Mouse (Mus musculus) erythroblast, embryonic 14.5 days (primary cell): ENCODE measurements around the gene Dennd2a. TPM values are rescaled to one million over a fixed set of nuclear protein-coding genes. Genes with fewer than 3 reads are reported as not detected.

Source experiments
- H3K27me3 ChIP-seq: 2 replicates; pipeline ENCODE4 v1.6.1; 2012; ENCODE audit warnings: inconsistent platforms; ENCODE audit not compliant: control insufficient read depth
- H3K36me3 ChIP-seq: 2 replicates; pipeline ENCODE4 v1.6.1; 2012; ENCODE audit warnings: mild to moderate bottlenecking, inconsistent platforms; ENCODE audit not compliant: control insufficient read depth
- H3K4me1 ChIP-seq: 2 replicates; pipeline ENCODE4 v1.6.1; 2012; ENCODE audit warnings: inconsistent platforms; ENCODE audit not compliant: control insufficient read depth
- H3K4me3 ChIP-seq: replicated peaks from 2 replicates; pipeline ENCODE3; 2012; ENCODE audit warnings: moderate library complexity, mild to moderate bottlenecking, inconsistent platforms
- H3K9me3 ChIP-seq: 2 replicates; pipeline ENCODE4 v1.6.1; 2012; ENCODE audit warnings: low read length, inconsistent platforms, mixed read lengths; ENCODE audit not compliant: control insufficient read depth
- GATA1 ChIP-seq: IDR thresholded peaks from 2 replicates; pipeline ENCODE4 v1.6.1; 2012; ENCODE audit warnings: low read length, inconsistent platforms, mixed read lengths
- TAL1 ChIP-seq: IDR thresholded peaks from 3 replicates; pipeline ENCODE4 v1.6.1; 2012; ENCODE audit warnings: low read length, inconsistent platforms, mixed read lengths
- polyA plus RNA-seq: library from polyadenylated mRNA; stranded (reverse); fragments of >175 nt; gene quantifications from 2 replicates; pipeline ENCODE4 v1.2.3, GENCODE M21; 2012

Gene Dennd2a
- polyA plus RNA-seq, result not detected in 2 replicates

DNA sequence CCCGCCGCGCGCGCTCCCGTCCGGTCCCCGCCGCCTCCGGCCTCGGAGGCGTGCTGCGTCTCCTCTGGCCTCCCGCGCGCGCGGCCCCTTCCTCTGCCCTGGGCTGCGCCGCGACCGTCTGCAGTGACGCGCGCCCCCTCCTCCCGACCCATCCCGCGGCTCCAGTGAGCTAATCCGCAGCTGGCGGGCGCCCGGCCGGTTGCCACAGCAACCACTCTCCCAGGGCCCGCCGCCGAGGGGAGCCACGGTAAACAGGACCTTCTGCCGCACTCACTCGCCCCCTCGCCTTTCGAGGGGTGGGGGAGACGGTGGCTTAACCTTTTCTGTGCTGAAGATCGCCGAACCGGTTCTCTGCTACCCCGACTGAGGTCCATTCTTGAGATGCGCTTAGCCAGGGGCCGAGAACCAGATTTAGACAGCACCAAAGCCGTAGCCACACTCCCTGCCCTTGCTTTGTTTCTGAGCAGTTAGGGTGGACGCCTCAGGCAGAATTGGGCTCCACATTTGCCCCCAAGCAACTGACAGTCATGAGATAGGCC, at the start of gene Dennd2a:
Gene Dennd2a, minus strand, starts transcription at position 145 of the 539 bp plus-strand sequence.
- no peak for TF ChIP-seq GATA1
- no peak for TF ChIP-seq TAL1
- Histone ChIP-seq H3K9me3 (no peaks in the 10 kb centered on the region), H3K4me3 (peak within 1 kb of the TSS; percentile 39), H3K4me1 (peaks cover 8% of the 10 kb centered on the region), H3K27me3 (peaks cover 66% of the 10 kb centered on the region), H3K36me3 (no peaks in the 10 kb centered on the region)

DNA sequence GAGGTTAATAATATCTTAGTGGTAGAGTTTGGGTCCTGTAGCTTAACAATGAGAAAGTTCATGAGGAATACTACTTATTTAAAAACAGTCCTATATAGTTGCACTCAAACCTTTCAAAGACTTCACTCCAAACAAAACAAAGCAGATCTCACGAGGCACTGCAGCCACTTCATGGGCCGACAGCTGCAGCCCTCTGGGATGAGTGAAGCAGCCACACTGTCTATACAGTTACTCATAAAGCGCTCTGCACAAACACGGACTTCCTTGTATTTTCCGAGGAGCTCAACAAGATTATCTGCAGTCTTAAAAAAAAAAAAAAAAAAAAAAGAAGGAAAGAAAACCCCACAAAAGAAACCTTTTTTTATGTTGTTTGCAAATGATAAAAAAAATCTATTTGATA, 49.7 kb upstream of the Dennd2a start:
- Histone ChIP-seq H3K9me3 (no peaks in the 10 kb centered on the region), H3K4me1 (no peaks in the 10 kb centered on the region), H3K27me3 (no peaks in the 10 kb centered on the region), H3K4me3 (no peak overlapping the region), H3K36me3 (peaks cover 30% of the 10 kb centered on the region)
- TF ChIP-seq GATA1 (no peak), TAL1 (no peak)

DNA sequence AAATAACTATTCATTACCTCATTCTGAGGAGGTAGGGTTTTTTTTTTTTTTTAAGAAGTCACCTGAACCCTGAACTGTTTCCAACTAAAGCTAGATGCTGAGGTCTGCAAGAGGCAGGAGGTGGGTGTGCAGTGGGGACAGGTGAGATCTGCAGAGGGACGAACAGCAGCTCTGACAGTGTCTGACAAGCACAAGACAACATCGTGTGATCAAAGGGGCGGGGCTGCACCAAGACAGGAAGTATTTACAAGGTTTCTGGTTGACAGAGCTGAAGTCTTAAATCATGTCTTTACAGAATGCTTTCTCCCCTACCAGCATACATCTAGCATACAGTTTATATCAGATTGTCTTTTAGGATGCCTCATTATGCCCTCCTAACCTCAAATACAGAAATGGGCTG, 49.2 kb upstream of the Dennd2a start:
- Histone ChIP-seq H3K4me3 (no peak overlapping the region), H3K27me3 (no peaks in the 10 kb centered on the region), H3K4me1 (no peaks in the 10 kb centered on the region), H3K9me3 (no peaks in the 10 kb centered on the region), H3K36me3 (peaks cover 33% of the 10 kb centered on the region)
- TF ChIP-seq GATA1 (no peak), TAL1 (no peak)

DNA sequence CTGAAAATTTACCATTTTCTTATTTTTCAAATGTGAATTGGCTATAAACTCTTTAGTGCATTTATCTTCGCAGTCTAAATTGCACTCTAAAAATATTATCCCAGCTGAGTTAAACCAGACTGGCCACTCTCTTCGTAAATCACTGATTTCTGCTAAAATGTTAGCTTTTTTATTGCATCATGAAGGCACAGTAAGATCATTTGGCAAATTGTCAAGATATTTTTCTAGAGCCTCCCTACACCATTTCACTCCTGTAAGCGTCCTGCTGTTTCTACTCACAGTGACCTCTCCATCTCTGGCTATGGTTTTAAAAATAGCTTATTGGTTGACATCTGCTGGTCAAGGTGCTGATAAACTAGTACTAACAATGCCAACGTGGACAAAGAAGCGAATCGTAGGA, 48.4 kb upstream of the Dennd2a start:
- H3K4me3 ChIP-seq, result no peak overlapping the region
- peaks cover 34% of the 10 kb centered on the region for H3K36me3 ChIP-seq
- TF ChIP-seq TAL1 (no peak), GATA1 (no peak)
- no peaks in the 10 kb centered on the region for H3K9me3 ChIP-seq
- H3K27me3 ChIP-seq, result no peaks in the 10 kb centered on the region
- H3K4me1 ChIP-seq, result no peaks in the 10 kb centered on the region

DNA sequence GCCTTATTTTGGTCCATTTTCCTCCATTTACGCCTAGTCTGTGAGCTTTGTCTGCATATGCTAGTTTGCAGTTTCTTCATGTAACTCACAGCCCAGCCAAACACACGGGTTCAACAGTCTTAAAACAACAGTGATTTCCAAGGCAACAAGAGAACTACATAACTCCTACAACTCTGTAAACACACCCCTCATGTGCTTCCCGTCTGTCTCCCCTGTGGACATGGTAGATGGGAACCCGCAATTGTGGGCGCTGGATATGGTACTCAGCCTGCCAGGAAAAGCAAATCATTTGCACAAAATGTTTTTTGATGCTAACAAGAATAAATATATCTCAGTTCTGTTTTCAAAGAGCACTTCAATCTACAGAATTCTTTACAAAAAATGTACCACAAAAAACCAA, 46.9 kb upstream of the Dennd2a start:
- Histone ChIP-seq H3K4me1 (no peaks in the 10 kb centered on the region), H3K4me3 (no peak overlapping the region), H3K9me3 (no peaks in the 10 kb centered on the region), H3K36me3 (peaks cover 44% of the 10 kb centered on the region), H3K27me3 (no peaks in the 10 kb centered on the region)
- TF ChIP-seq GATA1 (no peak), TAL1 (no peak)

DNA sequence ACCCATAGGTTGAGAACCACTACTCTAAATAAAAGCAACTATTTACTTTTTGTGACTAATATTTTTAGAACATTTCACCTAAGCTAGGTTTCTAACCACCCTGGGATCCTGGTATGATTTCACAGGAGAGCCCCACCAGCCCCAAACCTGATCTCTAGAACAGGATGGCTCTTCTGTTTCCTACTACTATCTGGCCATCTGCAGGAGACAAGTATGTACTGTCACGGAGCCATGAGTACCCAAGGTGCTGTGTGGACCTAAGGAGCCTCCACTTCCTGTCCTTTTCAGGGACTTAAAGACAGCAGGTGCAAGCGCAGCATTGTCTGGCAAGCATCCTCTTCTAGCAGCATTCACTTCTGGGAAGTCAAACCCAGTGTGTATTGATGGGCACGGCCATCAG, 44.2 kb upstream of the Dennd2a start:
- H3K36me3 ChIP-seq, result peaks cover 62% of the 10 kb centered on the region
- H3K9me3 ChIP-seq, result no peaks in the 10 kb centered on the region
- TF ChIP-seq TAL1 (no peak), GATA1 (no peak)

DNA sequence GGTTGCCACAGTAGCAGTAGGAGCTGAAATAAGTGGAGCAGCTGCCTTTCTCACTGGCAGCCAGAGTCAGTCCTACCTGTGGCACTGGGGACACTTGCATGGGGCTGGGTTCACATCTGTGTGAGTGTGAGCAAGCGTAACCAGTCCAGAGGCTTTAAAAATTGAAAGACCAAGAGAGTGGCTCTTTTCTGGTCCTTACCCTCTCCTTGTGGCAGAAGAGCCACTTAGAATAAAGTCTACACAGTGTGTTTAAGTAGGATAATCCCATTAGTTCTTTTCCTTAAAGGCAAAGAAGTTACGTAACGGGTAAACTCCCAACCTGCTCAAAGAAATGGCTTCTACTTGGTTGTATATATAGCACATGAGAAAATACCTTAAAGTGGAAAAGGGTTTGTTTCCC, 43.2 kb upstream of the Dennd2a start:
- peaks cover 70% of the 10 kb centered on the region for H3K36me3 ChIP-seq
- TF ChIP-seq TAL1, result no peak
- no peak for TF ChIP-seq GATA1

More for the DNA sequence above, 44.2 kb upstream of the Dennd2a start:
- Histone ChIP-seq H3K4me3 (no peak overlapping the region), H3K4me1 (no peaks in the 10 kb centered on the region), H3K27me3 (no peaks in the 10 kb centered on the region)

DNA sequence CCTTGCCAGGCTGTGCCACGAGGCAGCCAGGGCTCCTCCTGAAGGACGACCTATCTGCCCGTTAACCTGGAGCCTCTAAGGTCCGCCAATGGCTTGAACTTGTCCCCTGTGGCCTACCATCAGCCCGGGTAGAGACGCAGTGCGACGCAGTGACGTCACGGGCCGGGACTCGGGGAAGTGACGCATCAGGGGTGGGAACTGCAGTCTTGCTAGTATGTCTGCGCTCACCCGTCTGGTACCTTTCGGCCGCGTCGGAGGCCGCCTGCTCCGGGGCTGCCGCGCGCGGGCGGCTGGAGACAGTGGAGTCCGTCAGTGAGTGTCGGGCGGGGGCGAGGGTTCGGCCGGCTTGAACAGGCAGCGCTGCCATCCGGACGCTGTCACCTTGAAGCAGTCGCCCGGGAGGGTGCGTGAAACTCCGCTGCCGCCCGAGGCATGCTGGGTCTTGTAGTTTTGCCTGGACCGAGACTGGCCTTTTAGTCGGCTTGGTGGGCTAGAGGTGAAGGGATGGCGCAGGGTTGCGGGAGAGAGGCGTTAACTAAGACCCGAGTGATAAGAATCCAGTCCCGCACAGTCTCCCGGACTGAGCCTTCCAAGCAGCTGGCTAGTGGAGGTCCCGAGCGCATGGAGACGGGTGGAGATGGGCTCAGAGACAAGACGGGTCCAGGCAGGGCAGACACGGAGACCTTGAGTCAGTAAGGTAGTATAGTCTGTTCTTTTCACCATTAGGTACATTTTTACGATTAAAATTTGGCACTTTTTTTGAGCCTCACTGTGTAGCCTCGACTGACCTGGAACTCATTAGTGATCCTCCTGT, 34.9 kb upstream of the Dennd2a start, which contains the start of gene Ndufb2:
Gene Ndufb2, plus strand, starts transcription at position 174 of the 814 bp plus-strand sequence.
- Histone ChIP-seq H3K4me3 (peak within 1 kb of the TSS; percentile 73), H3K4me1 (peaks cover 26% of the 10 kb centered on the region), H3K9me3 (no peaks in the 10 kb centered on the region), H3K27me3 (no peaks in the 10 kb centered on the region), H3K36me3 (peaks cover 46% of the 10 kb centered on the region)
- TF ChIP-seq GATA1 (no peak), TAL1 (no peak)

More for the DNA sequence above, 43.2 kb upstream of the Dennd2a start:
- H3K4me3 ChIP-seq, result no peak overlapping the region
- H3K4me1 ChIP-seq, result no peaks in the 10 kb centered on the region
- H3K27me3 ChIP-seq, result no peaks in the 10 kb centered on the region
- no peaks in the 10 kb centered on the region for H3K9me3 ChIP-seq

DNA sequence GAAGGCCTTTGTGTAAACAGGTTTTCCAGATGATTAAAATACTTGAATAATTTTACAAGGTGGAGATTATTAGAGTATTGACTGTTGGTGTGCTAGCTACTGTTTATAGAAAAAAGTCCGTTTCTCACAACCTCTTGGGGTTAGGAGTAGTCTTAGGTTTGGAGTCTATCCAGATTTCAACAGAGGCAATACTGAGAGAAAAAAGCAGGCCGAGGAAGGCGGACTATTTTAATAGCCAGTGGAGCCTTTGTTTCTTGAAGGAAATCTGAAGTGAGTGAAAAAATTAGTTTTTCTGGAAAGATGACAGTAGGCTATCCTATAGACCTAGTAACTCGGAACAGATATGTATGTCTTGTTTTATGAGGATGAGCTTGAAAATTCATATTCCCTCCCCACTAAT, 33.8 kb upstream of the Dennd2a start:
- TF ChIP-seq GATA1 (no peak), TAL1 (no peak)
- Histone ChIP-seq H3K4me1 (peaks cover 26% of the 10 kb centered on the region), H3K4me3 (peak overlapping the region; percentile 73), H3K9me3 (no peaks in the 10 kb centered on the region), H3K36me3 (peaks cover 45% of the 10 kb centered on the region), H3K27me3 (no peaks in the 10 kb centered on the region)

DNA sequence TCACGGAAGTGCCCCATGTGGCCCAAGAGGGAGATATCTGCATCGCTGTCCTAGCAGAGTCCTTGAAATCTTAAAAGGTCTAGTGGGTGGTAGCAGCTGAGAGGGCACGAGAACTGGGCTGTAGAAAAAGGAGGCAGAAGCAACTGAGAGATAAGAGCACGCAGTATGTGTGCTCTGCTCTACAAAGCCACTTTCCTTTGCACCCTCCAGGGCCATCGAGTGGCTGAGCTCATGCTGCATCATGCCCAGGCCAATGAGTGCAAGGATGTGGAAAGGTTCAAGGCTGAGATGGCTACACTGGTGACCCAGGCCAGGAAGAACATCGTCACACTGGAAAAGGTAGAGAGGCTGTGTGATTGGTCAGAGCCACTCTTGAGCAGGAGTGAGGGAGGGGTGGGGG, 27.9 kb upstream of the Dennd2a start, which contains the start of gene Gm42420:
Gene Gm42420, plus strand, starts transcription at position 237 of the 400 bp plus-strand sequence.
- H3K36me3 ChIP-seq, result peaks cover 77% of the 10 kb centered on the region
- H3K4me3 ChIP-seq, result no peak within 1 kb of the TSS
- H3K9me3 ChIP-seq, result no peaks in the 10 kb centered on the region

More for the DNA sequence above, 27.9 kb upstream of the Dennd2a start, which contains the start of gene Gm42420:
- TF ChIP-seq GATA1, result no peak
- TF ChIP-seq TAL1, result no peak
- H3K4me1 ChIP-seq, result peaks cover 28% of the 10 kb centered on the region
- no peaks in the 10 kb centered on the region for H3K27me3 ChIP-seq
